Mouse (Mus musculus) spleen, embryonic (tissue): ENCODE results near the gene 9030025P20Rik.
"Not testable (repeated sequence)": the region's sequence is repeated elsewhere in the genome, so short reads cannot be mapped to it uniquely, and the experiment has no call there.

Experiments
- CTCF ChIA-PET: fragments of 350-600 bp; sonication (Branson Sonifier 250); formaldehyde crosslinking; loops from one replicate; lab custom pipeline; 2022; lab: Charles Lee

The 9030025P20Rik gene

DNA sequence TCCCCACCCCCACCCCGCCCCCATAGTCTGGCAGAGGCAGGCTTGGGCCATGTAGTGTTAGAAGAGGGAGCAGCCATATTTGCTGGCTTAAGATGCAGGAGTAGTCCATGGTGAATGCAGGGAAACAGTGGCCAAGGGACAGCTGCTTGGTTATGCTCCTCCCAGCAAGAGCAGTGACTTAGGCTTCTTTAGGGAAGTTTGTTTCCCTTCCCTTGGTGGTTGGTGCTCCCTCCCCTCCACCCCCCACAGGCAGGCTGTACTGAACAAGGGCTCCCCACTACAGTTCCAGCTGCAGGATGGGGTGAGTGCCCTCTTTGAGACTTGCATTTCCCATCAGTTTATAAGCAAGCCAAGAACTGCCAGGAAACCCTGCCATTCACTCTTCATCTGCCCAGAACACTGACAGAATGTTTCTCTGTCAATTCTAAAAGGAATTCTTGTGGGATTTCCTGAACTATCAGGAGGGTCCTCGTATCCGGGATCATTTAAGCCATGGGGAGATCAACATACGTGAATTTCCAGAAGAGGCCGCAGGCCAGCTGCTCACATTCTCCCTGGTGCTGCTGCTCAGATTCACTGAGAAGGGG lies 11.9 kb downstream of the 9030025P20Rik start:
- CTCF ChIA-PET = not testable (repeated sequence)

GRCm38 (mm10) chr17:14992522-14993138 lies 14.4 kb downstream of the 9030025P20Rik start:
- CTCF ChIA-PET = not testable (repeated sequence)

GRCm38 (mm10) chr17:14993139-14993832 lies 15.0 kb downstream of the 9030025P20Rik start:
- CTCF ChIA-PET = not testable (repeated sequence)

- CTCF ChIA-PET = not testable (repeated sequence)
These were observed 15.9 kb downstream of the 9030025P20Rik start for GRCm38 (mm10) chr17:14994140-14994539.

DNA sequence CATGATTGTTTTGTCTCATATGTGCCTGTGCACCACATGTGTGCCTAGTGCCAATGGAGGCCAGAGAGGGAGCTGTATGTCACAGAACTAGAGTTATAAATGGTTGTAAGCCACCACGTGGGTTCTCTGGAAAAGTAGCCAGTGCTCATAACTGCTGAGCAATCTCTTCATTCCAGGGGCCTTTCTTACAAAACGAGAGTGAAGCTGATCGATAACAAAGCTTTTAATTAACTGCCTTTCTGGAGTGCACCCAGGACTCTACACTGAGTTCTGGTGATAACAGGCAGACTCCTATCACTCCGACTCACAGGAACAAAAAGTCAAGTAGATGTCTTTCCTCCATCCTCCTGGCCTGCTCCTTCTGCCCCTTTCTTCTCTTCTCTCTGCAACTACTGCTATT lies 21.8 kb downstream of the 9030025P20Rik start:
- CTCF ChIA-PET = not testable (repeated sequence)

DNA sequence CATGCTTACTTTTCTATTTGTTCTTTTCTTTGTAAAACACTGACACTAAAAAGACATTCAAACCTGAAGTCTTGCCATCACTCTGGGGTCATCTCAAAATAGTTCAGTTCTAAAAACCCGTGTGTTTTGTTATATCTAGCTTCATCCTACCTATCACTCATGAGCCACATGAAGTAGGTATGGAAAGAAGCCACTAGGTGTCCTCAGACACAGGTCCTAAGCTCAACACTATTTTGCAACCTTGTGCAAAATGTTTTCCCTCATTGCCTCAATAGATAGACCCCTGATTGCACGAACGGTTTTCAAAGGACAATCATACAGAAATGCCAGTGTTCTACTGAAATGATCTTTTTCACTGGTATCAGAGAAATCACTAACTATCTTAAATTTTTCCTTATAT lies 30.8 kb downstream of the 9030025P20Rik start:
- CTCF ChIA-PET = not testable (repeated sequence)

DNA sequence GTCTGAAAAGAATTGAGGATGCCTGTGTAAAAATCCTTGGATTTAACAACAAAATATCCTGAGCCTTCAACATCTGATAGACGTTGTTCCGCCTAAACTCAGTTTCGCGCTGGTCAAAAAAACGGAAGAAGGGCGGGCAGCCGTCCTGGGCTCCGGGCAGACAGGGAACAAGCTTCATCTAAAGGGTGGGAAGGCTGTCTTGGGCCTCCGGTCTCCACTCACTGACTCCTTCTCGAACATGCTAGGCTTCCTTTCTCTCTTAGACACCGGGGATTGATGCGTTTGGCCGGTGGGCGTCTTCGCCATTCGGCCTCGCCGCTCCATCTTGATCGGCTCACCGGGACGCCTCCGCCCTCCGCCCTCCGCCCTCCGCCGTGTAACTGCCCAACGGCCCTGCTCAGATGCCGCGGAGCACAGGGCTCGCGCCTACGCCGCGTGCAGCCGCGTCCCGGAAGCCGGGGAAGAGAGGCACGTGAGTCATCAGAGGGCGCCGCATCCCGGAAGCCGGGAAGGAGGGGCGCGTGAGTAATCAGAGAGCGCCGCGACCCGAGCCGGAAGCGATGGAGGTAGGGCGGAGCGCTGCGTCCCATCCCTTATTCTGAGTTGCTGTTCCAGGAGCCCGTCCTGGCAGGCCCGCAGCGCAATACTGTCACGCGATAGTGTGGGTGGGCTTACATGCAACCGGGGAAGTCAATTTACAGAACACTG lies 31.6 kb downstream of the 9030025P20Rik start, which contains the start of gene Gm3435:
Gm3435 (plus strand) TSS at position 471 of the 708 bp plus-strand sequence.
- CTCF ChIA-PET = not testable (repeated sequence)

- CTCF ChIA-PET = not testable (repeated sequence)
These were observed 43.4 kb downstream of the 9030025P20Rik start for GRCm38 (mm10) chr17:15021503-15022220.

- CTCF ChIA-PET = not testable (repeated sequence)
These were observed 45.7 kb downstream of the 9030025P20Rik start for GRCm38 (mm10) chr17:15023878-15024492.

GRCm38 (mm10) chr17:15024502-15025193 lies 46.4 kb downstream of the 9030025P20Rik start:
- CTCF ChIA-PET = not testable (repeated sequence)

DNA sequence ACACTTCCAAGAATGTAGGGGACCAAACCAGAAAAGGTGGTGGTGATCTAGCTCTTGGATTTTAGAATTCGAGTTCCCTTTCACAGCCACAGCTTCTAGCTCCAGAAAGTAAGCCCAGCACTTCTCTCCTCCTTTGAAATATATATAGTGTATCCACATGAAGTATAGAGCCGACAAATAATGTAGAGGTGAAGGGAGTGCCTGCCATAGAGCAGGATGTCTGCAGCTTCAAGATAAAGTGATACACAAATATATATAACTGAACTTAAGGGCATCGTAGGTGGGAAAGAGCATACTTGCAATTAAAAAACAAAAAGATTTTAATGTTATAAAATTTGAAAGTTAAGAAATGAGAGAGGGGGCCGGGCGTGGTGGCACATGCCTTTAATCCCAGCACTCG lies 47.2 kb downstream of the 9030025P20Rik start:
- CTCF ChIA-PET = not testable (repeated sequence)

- CTCF ChIA-PET = not testable (repeated sequence)
These were observed 53.1 kb downstream of the 9030025P20Rik start for GRCm38 (mm10) chr17:15031414-15031813.

- CTCF ChIA-PET = not testable (repeated sequence)
These were observed 62.2 kb downstream of the 9030025P20Rik start for GRCm38 (mm10) chr17:15040455-15040854.
